Mouse (Mus musculus) testis, adult 2 months (tissue): ENCODE data around the gene Pfkm.

Source experiments
- CTCF ChIP-seq: fragments of 200-500 bp; IDR thresholded peaks from 2 replicates; pipeline ENCODE4 v1.5.1; 2012; ENCODE audit warnings: low read depth, mild to moderate bottlenecking, inconsistent platforms, low read length, moderate library complexity; ENCODE audit not compliant: control insufficient read depth, insufficient read depth, insufficient replicate concordance
- POLR2A ChIP-seq: fragments of 200-500 bp; IDR thresholded peaks from 2 replicates; pipeline ENCODE4 v1.6.1; 2012; ENCODE audit warnings: low read depth, mild to moderate bottlenecking, inconsistent platforms, low read length, moderate library complexity; ENCODE audit not compliant: control insufficient read depth

GRCm38 (mm10) chr15:98152916-98153315, 60.5 kb downstream of the Pfkm start:
- no peak for TF ChIP-seq POLR2A
- no peak for TF ChIP-seq CTCF
